Mouse (Mus musculus): ENCODE data around the gene Asap2.

DNA sequence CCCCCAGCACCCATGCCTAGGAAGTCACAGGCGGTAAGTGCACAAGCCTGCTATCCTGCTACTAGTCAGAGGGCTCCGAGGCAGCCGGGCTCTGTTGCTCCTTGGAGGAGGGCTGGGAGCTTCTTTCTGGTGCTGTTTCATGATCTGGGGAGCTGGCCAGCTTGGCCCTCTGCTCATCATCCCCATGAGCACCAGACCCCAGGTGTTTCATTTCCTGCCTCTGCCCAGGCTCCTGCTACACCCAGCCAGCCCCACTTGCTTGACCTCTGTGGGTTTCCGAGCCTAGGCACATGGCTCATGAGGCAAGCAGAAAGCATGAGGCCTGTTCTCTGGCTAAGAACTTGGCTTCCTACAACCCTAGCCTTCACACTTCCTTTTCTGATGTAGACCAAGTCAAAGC is 275.2 kb downstream of the Asap2 start:
- TF ChIP-seq POLR2A (IDR thresholded peaks at IDR 0.05; ENCODE audit: control insufficient read depth, extremely low read depth, insufficient read depth, low read length, poor library complexity) (no peak), CTCF (IDR thresholded peaks at IDR 0.05; ENCODE audit: borderline replicate concordance, control insufficient read depth, extremely low read depth, insufficient read depth, low read length, poor library complexity) (no peak)

Measured in thymus, adult 2 months (tissue).